8 mouse cellular contexts compared by ENCODE assay signal in genomic region chr17:72837140-72837712, GRCm38 (mm10). TPM values are rescaled to one million over a fixed set of nuclear protein-coding genes. Genes with fewer than 3 reads are reported as not detected.
A peak's percentile ranks its signal among the peaks of the same experiment; 100 is the strongest.
DNase-seq lines count a peak whose midpoint lies in the region; ATAC-seq and TF ChIP-seq lines count a peak whose summit lies in the region.

No protein-coding gene starts in this region.

- peaks cover 5% of the 10 kb centered on the region; the same call in 1 of the 2 replicates for H3K4me1 ChIP-seq in hindbrain, postnatal 0 days (ENCODE audit: insufficient read depth, low read length)

- peak overlapping the region; percentile 69 for H3K4me2 ChIP-seq in hindbrain, postnatal 0 days (ENCODE audit: low read depth, low read length)

- WGBS in hindbrain, postnatal 0 days = 1% methylated on average over 70 of the region's 77 CpGs

- peak overlapping the region; percentile 100 for H3K4me3 ChIP-seq in gastrocnemius, adult 2 months
- peak overlapping the region; percentile 92 for H3K4me3 ChIP-seq in hindbrain, postnatal 0 days (ENCODE audit: low read length)

- intact Hi-C loops in gastrocnemius, adult 2 months (cut with DNase I) = no loop called here

- no peaks in the 10 kb centered on the region for H3K36me3 ChIP-seq in hindbrain, postnatal 0 days (ENCODE audit: insufficient read depth, low read length)

- H3K27me3 ChIP-seq in hindbrain, postnatal 0 days (ENCODE audit: insufficient read depth, low read length) = no peaks in the 10 kb centered on the region

- peak overlapping the region; percentile 100 for H3K27ac ChIP-seq in gastrocnemius, adult 2 months
- H3K27ac ChIP-seq in hindbrain, postnatal 0 days = peak overlapping the region; percentile 100

- DNase-seq in adipocyte (ENCODE audit: low spot score) = peak; percentile 92
- DNase-seq in gastrocnemius, adult 2 months = peak; percentile 97
- DNase-seq in hindbrain, postnatal 0 days (ENCODE audit: low spot score) = peak; percentile 94
- DNase-seq in left cerebral cortex, adult 8-10 months (ENCODE audit: low spot score in 2 of 2) = peak; percentile 84 to 89
- DNase-seq in right cerebral cortex, postnatal 10 days (ENCODE audit: low spot score in 2 of 2) = peak; percentile 95
- peak; percentile 91 for DNase-seq in urinary bladder, postnatal 14 days (ENCODE audit: low spot score)

- H3K9ac ChIP-seq in hindbrain, postnatal 0 days (replicated peaks; ENCODE audit: low read length) = peak overlapping the region; percentile 99

- ATAC-seq in common myeloid progenitor, adult 5-6 weeks (replicated peaks; ENCODE audit: low read depth, poor library complexity, severe bottlenecking) = peak; percentile 34
- ATAC-seq in hindbrain, postnatal 0 days = peak; percentile 72
- ATAC-seq in megakaryocyte, adult 5-6 weeks (ENCODE audit: poor library complexity, severe bottlenecking) = peak; percentile 42

- H3K9me3 ChIP-seq in hindbrain, postnatal 0 days (ENCODE audit: low read length) = no peaks in the 10 kb centered on the region

- no peak for TF ChIP-seq CTCF in gastrocnemius, adult 2 months (IDR thresholded peaks at IDR 0.05)
- TF ChIP-seq CTCF in hindbrain, postnatal 0 days (IDR thresholded peaks at IDR 0.05; ENCODE audit: low read depth) = no peak

RNA-seq across cellular contexts. Expression of gene Ypel5, which starts 1.0 kb away (rescaled TPM):
- 17.3 and 21.9 TPM in 2 replicates for total RNA-seq in common myeloid progenitor, adult 5-6 weeks (2017)
- total RNA-seq in gastrocnemius, adult 2 months (2021) = 10 to 100 TPM; 25.0 to 28.9 TPM
- 45.1 and 47.1 TPM in 2 replicates for total RNA-seq in hindbrain, postnatal 0 days (2014; rRNA removed)
- polyA plus RNA-seq in hindbrain, postnatal 0 days (2015; fragmentation: Nextera tagmentation; extraction: Ambion mirVana) = 107 and 110 TPM in 2 replicates
- 100 to 1,000 TPM in 2 of 4 experiments, 10 to 100 TPM in 2; 93.5 to 107 (median 99.7) TPM for total RNA-seq in left cerebral cortex, adult 8-10 months (2022)
- 62.6 and 73.6 TPM in 2 replicates for total RNA-seq in megakaryocyte, adult 5-6 weeks (2015)
- total RNA-seq in megakaryocyte, adult 5-6 weeks (2017) = 71.0 TPM in 2 replicates

Comparison
In these comparisons a context has a peak if more than half of its experiments do, and no peak if none do; other contexts are left out.
1. Peak in every context shown above with its lines: DNase-seq, ATAC-seq, H3K4me3 ChIP-seq and H3K27ac ChIP-seq.